Mouse (Mus musculus) lung, postnatal 0 days (tissue): Measurements from ENCODE around the gene Herpud1.

Experiments
- CTCF ChIP-seq: IDR thresholded peaks from 2 replicates; pipeline ENCODE4 v1.5.1; 2016; ENCODE audit warnings: antibody characterized with exemption, mild to moderate bottlenecking
- EP300 ChIP-seq: IDR thresholded peaks from 2 replicates; pipeline ENCODE4 v1.6.1; 2016; ENCODE audit warnings: antibody characterized with exemption, mild to moderate bottlenecking, control low read depth

GRCm38 (mm10) chr8:94377031-94377430 is 9.2 kb upstream of the Herpud1 start:
- no peak for TF ChIP-seq EP300
- TF ChIP-seq CTCF, result no peak
